Mouse (Mus musculus) heart, postnatal 0 days (tissue): ENCODE results near the gene Olfr1263. TPM values are rescaled to one million over a fixed set of nuclear protein-coding genes. Genes with fewer than 3 reads are reported as not detected.

ENCODE experiments used
- ATAC-seq: fragments of 200-750 bp; cut with Nextera tagmentation; 2 replicates; pipeline ENCODE4 v1.8.0; 2017; ENCODE audit warnings: low read depth, moderate number of reproducible peaks, moderate library complexity; ENCODE audit not compliant: insufficient read depth
- DNase-seq: peaks from one replicate; pipeline ENCODE4 v3.0.0-alpha.2; 2016; ENCODE audit warnings: low spot score
- H3K27ac ChIP-seq: fragments of 300-500 bp; sonication (generic); 2 replicates; pipeline ENCODE4 v1.5.1; 2014; ENCODE audit warnings: low read depth, mild to moderate bottlenecking
- H3K27me3 ChIP-seq: fragments of 300-500 bp; sonication (generic); 2 replicates; pipeline ENCODE4 v1.6.1; 2014; ENCODE audit warnings: low read length, mixed read lengths; ENCODE audit not compliant: control insufficient read depth, insufficient read depth
- H3K36me3 ChIP-seq: fragments of 300-500 bp; sonication (generic); replicated peaks from 2 replicates; pipeline ENCODE4 v1.6.1; 2014; ENCODE audit warnings: low read length, mixed read lengths; ENCODE audit not compliant: control insufficient read depth, insufficient read depth
- H3K4me1 ChIP-seq: fragments of 300-500 bp; sonication (generic); 2 replicates; pipeline ENCODE4 v1.6.1; 2014; ENCODE audit warnings: antibody characterized with exemption; ENCODE audit not compliant: control insufficient read depth, insufficient read depth
- H3K4me2 ChIP-seq: fragments of 300-500 bp; sonication (generic); 2 replicates; pipeline ENCODE4 v1.6.1; 2014; ENCODE audit warnings: low read depth, mild to moderate bottlenecking, low read length, moderate library complexity
- H3K4me3 ChIP-seq: fragments of 300-500 bp; sonication (generic); 2 replicates; pipeline ENCODE4 v1.5.1; 2014; ENCODE audit warnings: low read depth, low read length
- H3K9ac ChIP-seq: fragments of 300-500 bp; sonication (generic); replicated peaks from 2 replicates; pipeline ENCODE4 v1.6.1; 2014; ENCODE audit warnings: low read depth, low read length, mixed read lengths
- H3K9me3 ChIP-seq: fragments of 300-500 bp; sonication (generic); replicated peaks from 2 replicates; pipeline ENCODE4 v1.6.1; 2016; ENCODE audit warnings: low read length; ENCODE audit not compliant: control insufficient read depth
- CTCF ChIP-seq: IDR thresholded peaks from 2 replicates; pipeline ENCODE4 v1.5.1; 2016; ENCODE audit warnings: antibody characterized with exemption, control low read depth, low read depth
- EP300 ChIP-seq: IDR thresholded peaks from 2 replicates; pipeline ENCODE4 v1.6.1; 2016; ENCODE audit warnings: antibody characterized with exemption, low read depth
- polyA plus RNA-seq: library from polyadenylated mRNA; unstranded; fragments of >200 nt; fragmentation: Nextera tagmentation; extraction: Ambion mirVana; gene quantifications from 2 replicates; pipeline ENCODE4 v1.2.1, GENCODE M21; 2015
- total RNA-seq: library from RNA; depleted of rRNA; stranded (reverse); fragments of >200 nt; gene quantifications from 2 replicates; pipeline ENCODE4 v1.2.3, GENCODE M21; 2014; ENCODE audit warnings: low replicate concordance; rRNA removed

The Olfr1263 gene
- total and polyA plus RNA-seq, 2 experiments from 2014 or later, result not detected

GRCm38 (mm10) chr2:90035037-90035436 is 23.1 kb downstream of the Olfr1263 start, which contains the start of gene Olfr1265:
Olfr1265 (plus strand) TSS chr2:90035337.
- H3K27me3 ChIP-seq, result no peaks in the 10 kb centered on the region
- DNase-seq (no peak), ATAC-seq (no peak)
- no peak within 1 kb of the TSS for H3K9ac ChIP-seq
- TF ChIP-seq CTCF (no peak), EP300 (no peak)
- H3K27ac ChIP-seq, result no peak within 1 kb of the TSS
- H3K4me1 ChIP-seq, result no peaks in the 10 kb centered on the region
- no peaks in the 10 kb centered on the region for H3K9me3 ChIP-seq
- no peak within 1 kb of the TSS for H3K4me2 ChIP-seq
- no peaks in the 10 kb centered on the region for H3K36me3 ChIP-seq
- H3K4me3 ChIP-seq, result no peak within 1 kb of the TSS

GRCm38 (mm10) chr2:90063494-90063893 is 51.6 kb downstream of the Olfr1263 start, which contains the start of gene Olfr140:
Olfr140 (minus strand) TSS chr2:90063594.
- TF ChIP-seq CTCF (no peak), EP300 (no peak)
- no peaks in the 10 kb centered on the region for H3K36me3 ChIP-seq
- H3K9ac ChIP-seq, result no peak within 1 kb of the TSS
- H3K27ac ChIP-seq, result no peak within 1 kb of the TSS
- ATAC-seq (no peak), DNase-seq (no peak)
- H3K27me3 ChIP-seq, result no peaks in the 10 kb centered on the region
- no peaks in the 10 kb centered on the region for H3K9me3 ChIP-seq
- no peak within 1 kb of the TSS for H3K4me3 ChIP-seq
- no peaks in the 10 kb centered on the region for H3K4me1 ChIP-seq
- H3K4me2 ChIP-seq, result no peak within 1 kb of the TSS

Other genes with a start within 250 kb of the Olfr1263 start
- gene Olfr1254, start 218.5 kb upstream of the Olfr1263 start, total RNA-seq, result not detected in 2 replicates
- gene Olfr1254, start 218.5 kb upstream of the Olfr1263 start, polyA plus RNA-seq, result not detected in 2 replicates
- gene Olfr1255, start 200.1 kb upstream of the Olfr1263 start, total RNA-seq, result not detected in 2 replicates
- not detected in 2 replicates for gene Olfr1255, start 200.1 kb upstream of the Olfr1263 start, polyA plus RNA-seq
- not detected in 2 replicates for gene Olfr1256, start 170.6 kb upstream of the Olfr1263 start, total RNA-seq
- gene Olfr1256, start 170.6 kb upstream of the Olfr1263 start, polyA plus RNA-seq, result not detected in 2 replicates
- gene Olfr48, start 163.9 kb upstream of the Olfr1263 start, total RNA-seq, result not detected in 2 replicates
- not detected in 2 replicates for gene Olfr48, start 163.9 kb upstream of the Olfr1263 start, polyA plus RNA-seq
- gene Olfr1257, start 133.7 kb upstream of the Olfr1263 start, total RNA-seq, result not detected in 2 replicates
- gene Olfr1257, start 133.7 kb upstream of the Olfr1263 start, polyA plus RNA-seq, result not detected in 2 replicates
- not detected in 2 replicates for gene Olfr1258, start 84.8 kb upstream of the Olfr1263 start, total RNA-seq
- gene Olfr1258, start 84.8 kb upstream of the Olfr1263 start, polyA plus RNA-seq, result not detected in 2 replicates
- gene Olfr1259, start 63.5 kb upstream of the Olfr1263 start, total RNA-seq, result not detected in 2 replicates
- gene Olfr1259, start 63.5 kb upstream of the Olfr1263 start, polyA plus RNA-seq, result not detected in 2 replicates
- not detected in 2 replicates for gene Olfr1260, start 37.8 kb upstream of the Olfr1263 start, total RNA-seq
- gene Olfr1260, start 37.8 kb upstream of the Olfr1263 start, polyA plus RNA-seq, result not detected in 2 replicates
- gene Olfr1261, start 20.9 kb upstream of the Olfr1263 start, total RNA-seq, result not detected in 2 replicates
- gene Olfr1261, start 20.9 kb upstream of the Olfr1263 start, polyA plus RNA-seq, result not detected in 2 replicates
- not detected in 2 replicates for gene Olfr1262, start 12.0 kb upstream of the Olfr1263 start, total RNA-seq
- not detected in 2 replicates for gene Olfr1262, start 12.0 kb upstream of the Olfr1263 start, polyA plus RNA-seq
- gene Olfr1264, start 13.4 kb downstream of the Olfr1263 start, total RNA-seq, result not detected in 2 replicates
- gene Olfr1264, start 13.4 kb downstream of the Olfr1263 start, polyA plus RNA-seq, result not detected in 2 replicates
- not detected in 2 replicates for gene Olfr1265, start 23.2 kb downstream of the Olfr1263 start, total RNA-seq
- not detected in 2 replicates for gene Olfr1265, start 23.2 kb downstream of the Olfr1263 start, polyA plus RNA-seq
- gene Olfr140, start 51.5 kb downstream of the Olfr1263 start, total RNA-seq, result not detected in 2 replicates
- gene Olfr140, start 51.5 kb downstream of the Olfr1263 start, polyA plus RNA-seq, result not detected in 2 replicates
- not detected in 2 replicates for gene Olfr1269, start 109.3 kb downstream of the Olfr1263 start, total RNA-seq
- gene Olfr1269, start 109.3 kb downstream of the Olfr1263 start, polyA plus RNA-seq, result not detected in 2 replicates
- gene Olfr32, start 130.2 kb downstream of the Olfr1263 start, total RNA-seq, result not detected in 2 replicates
- gene Olfr32, start 130.2 kb downstream of the Olfr1263 start, polyA plus RNA-seq, result not detected in 2 replicates
- gene Olfr1270, start 141.0 kb downstream of the Olfr1263 start, total RNA-seq, result not detected in 2 replicates
- gene Olfr1270, start 141.0 kb downstream of the Olfr1263 start, polyA plus RNA-seq, result not detected in 2 replicates
- not detected in 2 replicates for gene Olfr1506, start 212.4 kb downstream of the Olfr1263 start, total RNA-seq
- gene Olfr1506, start 212.4 kb downstream of the Olfr1263 start, polyA plus RNA-seq, result not detected in 2 replicates
- not detected in 2 replicates for gene Olfr142, start 245.5 kb downstream of the Olfr1263 start, total RNA-seq
- not detected in 2 replicates for gene Olfr142, start 245.5 kb downstream of the Olfr1263 start, polyA plus RNA-seq